Mouse (Mus musculus) cerebellum, postnatal 14 days (tissue): ENCODE results near the gene Akain1.

Source experiments
- DNase-seq, 2 experiments: peaks; one replicate each; pipeline ENCODE4 v3.0.0; 2021; ENCODE audit warnings: mixed read lengths in 2 of 2

The Akain1 gene

DNA sequence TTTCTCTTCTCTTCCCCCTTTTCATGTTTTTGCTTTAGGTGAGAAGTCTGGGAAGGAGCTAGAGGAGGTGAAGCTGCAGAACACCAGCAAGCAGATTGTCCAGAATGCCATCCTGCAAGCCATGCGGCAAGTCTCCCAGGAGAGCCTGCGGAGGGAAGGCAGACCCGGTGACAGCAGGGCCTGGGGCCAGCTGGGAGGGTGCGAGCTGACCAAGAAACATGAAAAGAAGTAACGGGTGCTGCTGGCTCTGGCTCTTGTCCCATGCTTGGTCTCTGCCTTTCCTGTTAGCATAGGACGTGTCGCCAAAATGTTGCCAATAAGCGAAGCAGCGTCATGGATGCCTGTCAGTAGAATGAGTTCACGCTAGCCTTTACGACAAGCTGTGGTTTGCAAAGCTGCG is 48.0 kb downstream of the Akain1 start:
- peak; percentile 26 to 35 for DNase-seq

DNA sequence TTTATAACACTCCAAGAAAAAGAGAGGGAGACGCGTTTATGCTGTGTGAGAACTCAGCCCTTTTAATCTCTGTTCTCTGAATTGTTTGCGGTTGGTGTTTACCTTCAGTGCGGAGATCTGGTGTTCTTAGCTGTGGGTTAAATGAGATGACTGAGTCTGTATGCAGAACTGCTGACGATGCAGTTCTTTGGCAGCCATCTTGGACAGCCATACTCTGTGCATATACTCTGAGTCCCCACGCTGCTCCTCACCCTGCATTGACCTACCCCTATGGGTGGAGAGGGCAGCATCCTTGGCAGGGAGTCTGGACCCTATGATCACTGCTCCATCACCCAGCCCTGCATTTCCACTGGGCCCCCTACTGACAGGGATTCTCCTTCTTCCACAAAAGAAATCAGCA is 48.8 kb downstream of the Akain1 start:
- no peak for DNase-seq

DNA sequence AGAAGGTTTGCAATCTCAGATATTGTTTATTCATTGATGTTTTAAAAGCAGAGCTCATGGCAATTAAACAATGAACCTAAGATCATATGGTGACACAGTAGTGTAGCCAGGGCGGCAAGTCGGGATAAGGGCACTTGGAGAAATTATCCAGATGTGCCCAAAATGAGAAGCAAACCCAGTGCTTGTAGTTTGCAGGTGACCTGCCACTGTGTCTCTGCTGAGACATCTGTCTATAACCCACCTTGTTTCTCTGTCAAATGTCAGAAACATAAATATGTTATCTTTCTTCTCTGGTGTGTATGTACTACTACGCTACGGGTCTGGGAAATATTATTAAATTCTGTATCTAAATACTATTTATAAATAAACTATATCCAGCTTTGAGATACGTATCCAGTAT is 49.7 kb downstream of the Akain1 start:
- no peak for DNase-seq

DNA sequence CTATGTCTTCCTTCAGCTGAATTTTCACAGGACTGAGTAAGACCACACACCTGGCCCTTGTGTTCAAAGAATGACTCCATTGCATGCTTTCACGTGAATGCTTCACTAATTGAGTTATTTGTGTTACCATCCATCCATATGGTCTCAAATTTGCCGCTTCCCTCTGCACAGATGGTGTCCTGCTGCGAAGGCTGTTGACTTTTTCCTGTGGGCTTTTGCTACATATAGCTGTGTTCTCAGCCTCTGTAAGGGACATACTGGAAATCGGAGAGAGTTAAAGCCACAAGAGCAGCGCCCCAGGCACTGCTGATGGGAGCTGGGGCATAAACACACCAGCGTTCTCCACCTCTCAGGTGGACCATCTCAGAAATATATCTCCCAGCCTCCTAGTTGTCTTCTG is 53.2 kb downstream of the Akain1 start:
- peak in 1 of 2 experiments; percentile 21 for DNase-seq

DNA sequence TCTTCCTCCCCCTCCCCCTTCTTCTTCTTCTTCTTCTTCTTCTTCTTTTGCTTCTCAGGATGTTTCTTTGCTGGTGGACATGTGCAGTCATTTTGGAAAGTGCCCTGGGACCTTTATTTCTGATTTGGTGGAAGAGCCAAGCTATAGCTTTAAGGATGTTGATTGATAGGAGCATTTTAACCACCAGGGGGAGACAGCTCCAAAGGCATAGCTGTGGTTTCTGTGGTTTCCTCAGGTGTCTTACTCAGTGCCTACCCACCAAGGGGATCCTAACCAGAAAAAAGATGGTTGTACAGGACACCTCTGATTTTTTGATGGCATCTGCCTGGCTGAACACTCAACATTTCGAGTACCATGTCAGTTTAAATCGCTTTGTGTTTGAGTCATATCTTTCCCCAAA is 56.4 kb downstream of the Akain1 start:
- peak; percentile 16 to 32 for DNase-seq

DNA sequence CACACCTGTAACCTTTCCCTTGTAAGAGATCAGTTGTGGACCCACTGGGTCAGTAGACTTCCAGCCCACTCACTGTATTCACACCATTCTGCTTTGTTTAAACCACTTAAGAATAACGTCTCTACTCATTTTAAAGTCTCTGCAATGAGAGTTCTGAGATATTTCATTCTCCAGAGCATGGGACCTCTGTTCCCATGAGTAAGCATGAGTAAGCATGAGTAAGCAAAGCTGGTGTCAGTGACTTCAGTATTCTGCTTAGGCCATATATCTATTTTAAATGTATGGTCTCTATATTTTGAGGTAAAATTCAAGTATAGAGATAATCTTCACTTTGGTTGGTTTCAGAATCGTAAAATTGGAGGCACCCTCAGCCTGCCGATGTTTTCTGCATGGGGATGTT is 57.0 kb downstream of the Akain1 start:
- DNase-seq = no peak

DNA sequence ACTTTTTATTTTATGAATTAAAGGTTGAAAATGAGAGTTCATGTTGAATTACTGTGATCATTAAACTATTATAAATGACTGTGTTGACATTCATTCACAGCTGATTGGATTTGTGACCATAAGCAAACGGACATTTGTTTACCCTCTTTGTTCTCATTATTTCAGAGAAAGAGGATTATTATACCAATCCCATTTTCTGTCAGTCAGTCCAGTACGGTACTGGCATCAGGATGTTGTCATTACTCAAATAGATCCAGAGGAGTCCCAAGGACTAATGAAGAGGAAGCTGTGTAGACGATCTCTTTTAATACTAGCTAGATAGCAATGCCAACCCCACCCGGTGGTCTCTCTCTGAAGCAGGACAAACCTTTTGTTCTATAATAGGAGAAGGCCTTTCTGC is 58.2 kb downstream of the Akain1 start:
- DNase-seq = no peak

DNA sequence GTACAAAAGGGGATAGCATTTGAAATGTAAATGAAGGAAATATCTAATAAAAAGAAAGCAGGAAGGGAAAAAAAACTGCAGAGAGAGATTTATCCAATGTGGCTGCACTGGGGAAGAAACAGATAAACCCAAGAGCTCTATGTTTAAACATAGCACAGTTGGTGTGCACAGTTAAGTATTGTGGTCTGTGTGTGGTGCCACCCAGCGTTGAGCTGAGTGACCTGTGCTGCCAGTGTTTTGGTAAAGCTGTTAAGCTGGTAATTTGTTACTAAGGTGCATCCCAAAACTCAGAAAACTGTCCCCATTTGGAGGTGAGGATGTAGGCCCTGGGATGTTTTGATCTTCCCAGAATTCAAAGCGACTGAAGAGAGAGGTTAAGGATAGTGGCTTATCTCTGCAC is 59.8 kb downstream of the Akain1 start:
- no peak for DNase-seq

DNA sequence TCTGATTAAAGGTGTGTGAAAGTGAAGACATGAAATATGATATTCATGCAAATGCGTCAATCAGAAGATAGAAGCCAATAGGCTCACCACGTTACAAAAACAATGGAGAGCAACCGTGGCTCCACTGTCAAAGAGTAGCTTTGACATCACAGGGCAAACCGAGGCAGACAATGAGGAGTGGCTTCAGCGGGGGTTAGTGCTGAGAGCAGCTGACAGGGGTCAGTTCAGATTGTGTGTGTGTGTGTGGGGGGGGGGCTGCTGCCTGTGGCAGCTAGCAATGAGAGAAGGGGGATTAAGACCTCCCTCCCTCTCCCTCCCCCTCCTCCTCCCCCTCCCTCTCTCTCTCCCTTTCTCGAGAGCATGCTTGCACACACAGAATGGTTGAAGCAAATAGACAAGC is 60.3 kb downstream of the Akain1 start:
- no peak for DNase-seq

DNA sequence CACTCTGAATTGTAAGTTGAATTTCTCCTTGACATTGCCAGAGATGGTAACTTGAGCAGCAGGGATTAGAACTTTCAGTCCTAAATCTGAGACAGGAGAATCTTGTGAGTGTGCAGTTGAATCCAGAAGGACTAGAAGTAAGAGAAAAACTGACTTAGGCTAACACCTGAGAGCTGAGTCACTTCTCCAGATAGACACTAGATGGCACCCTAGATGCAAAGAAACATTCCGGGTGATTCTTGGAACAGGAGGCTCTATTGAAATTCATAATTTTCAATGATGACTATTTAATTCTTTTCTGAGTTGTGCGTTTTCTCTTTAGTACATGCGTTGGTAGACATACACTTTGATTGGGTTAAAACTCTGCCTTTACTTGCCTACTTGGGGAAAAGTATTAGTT is 66.9 kb downstream of the Akain1 start:
- peak; percentile 40 to 52 for DNase-seq

DNA sequence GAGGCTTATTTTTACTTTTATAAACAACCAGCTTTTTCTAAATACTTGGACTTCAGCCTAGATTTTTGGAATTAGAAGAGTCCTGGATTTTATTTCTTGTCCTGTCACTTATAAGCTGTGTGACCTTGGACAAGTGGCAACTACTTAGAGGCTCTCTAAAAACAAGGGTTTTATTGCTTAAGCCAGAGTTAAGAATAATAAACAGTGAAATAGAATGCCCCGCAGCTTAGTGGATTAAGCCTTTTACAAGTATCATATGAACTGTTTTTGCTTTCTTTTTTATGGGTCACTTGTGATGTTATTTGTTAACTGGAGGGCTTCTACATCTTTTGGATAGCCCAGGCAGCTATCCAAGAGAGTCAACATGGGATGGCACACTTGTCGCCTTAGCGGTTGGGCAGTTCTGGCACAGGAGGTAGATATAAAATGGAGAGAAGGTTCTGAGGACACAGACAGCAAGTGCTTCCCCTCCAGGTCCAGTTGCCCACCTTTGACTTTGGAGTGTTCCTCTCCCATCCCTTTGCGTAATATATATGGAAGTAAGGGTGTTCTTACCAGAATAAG is 77.3 kb downstream of the Akain1 start:
- no peak for DNase-seq

DNA sequence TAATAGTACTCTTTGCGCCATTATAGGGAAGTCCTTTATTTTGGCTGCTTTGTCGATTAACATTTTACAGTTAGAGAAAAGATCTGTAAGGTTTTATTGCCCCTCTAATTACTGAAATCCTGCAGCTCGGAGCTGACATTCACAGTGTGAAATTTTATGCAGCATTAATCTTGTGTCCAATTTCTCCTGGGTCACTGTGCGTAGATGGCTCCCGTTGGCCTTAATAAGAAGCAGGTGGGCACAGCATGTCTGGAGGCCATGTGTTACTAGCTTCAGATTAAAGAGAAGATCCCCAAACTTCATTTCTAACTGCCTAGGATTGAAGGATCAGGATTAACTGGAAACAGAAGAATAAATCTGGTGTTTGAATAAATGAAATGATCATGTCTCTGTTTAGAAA is 92.3 kb downstream of the Akain1 start:
- peak; percentile 5 to 51 for DNase-seq
